Mouse (Mus musculus) WW6 (cell line): ENCODE results near the gene Cts6.
"Not testable (repeated sequence)": the region's sequence is repeated elsewhere in the genome, so short reads cannot be mapped to it uniquely, and the experiment has no call there.

Experiments used
- DNase-seq: peaks from one replicate; pipeline ENCODE4 v3.0.0-alpha.2; 2013; ENCODE audit warnings: low read depth, low spot score

Gene Cts6

DNA sequence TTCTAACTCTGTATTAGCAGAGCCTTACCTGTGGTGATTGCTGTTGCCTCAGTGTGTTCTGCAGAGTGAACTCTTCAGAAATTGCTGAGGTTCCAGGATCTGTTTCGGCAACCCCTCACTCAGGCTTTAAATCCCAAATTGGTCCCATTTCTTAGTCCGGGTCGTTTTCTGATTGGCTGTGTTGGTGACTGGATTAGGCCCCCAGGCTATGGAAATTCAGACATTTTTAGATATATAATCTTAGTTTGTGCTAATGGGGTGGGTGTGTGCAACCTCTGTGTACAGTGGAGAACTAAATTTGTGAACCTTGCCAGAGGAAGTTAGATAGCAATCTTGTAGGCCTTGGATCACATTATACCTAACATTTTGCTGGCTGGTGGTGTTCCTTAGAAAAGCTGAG, at the start of gene Cts6:
Gene Cts6 (minus strand): TSS at position 101 of the 400 bp plus-strand sequence.
- no peak for DNase-seq

DNA sequence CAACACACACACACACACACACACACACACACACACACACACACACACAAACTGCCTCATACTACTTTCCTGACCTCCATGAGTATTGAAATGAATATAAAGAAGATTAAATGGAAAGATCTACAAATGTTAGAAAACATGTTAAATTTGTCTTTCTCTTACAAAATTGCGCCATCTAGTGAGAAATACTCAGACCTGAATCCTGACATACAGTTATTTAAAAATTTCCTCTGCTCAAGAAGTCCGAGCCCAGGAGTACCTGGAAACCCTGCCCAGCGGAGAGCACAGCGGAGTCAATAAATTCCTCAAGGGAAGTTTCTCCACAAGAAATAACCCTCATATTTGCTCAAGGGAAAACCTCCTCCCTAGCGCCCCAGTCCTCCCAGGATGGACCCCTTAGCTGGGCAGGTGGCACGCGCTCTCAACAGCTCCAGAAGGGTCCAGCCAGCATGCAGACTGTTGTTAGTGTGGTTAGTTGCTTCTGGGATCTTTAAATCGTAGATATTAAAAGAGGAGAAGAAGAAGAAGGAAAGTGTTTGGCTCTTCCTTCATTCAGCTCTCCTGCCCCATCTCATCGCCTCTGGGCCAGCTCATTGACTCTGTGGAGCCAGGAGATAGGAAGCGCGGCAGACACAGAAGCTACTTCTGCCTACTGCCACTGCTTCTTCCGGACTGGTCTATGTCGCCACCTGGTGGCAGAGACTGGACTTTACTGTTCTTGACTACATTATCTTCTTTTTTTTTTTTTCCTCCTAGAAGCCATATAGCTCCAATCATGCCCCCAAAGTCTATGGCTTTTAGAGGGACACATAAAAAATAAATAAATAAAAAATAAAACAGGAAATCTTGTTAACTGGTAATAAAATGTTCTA, 38.1 kb upstream of the Cts6 start:
- DNase-seq, result peak; percentile 39

DNA sequence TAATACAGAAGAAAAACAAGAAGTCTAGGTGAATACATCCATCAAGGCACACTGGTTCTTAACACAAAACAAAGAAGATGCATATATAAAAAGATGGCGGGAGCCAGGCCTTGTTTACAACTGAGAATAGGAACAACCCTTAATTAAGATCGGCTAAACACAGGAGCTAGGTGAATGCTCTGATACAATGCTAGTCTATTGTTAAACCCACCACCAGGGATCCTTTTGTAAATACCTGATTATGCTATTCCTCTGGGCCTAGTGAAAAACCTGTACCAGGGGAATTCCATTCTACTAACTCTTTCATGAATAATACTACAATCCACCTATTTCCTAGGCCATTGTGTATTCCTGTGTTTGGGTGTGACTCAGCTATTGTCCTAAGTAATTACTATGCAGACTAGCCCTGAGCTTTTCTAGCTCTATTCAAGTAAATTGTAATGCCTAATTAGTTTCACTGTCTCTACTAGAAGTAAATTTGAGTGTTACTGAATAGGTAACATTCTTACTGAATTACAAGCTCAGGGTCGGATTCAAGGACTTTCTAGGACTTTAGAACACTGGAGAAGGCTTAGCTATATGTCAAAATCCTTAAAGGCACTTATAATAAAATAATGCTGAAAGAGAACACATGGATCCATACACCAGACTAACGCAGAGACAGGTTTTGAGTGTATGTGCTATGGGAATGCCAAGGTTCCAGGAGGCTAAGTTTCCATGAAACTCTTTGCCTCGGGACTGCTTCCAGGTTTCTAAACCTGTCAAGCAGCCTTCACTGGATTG, 17.9 kb downstream of the Cts6 start:
- DNase-seq, result not testable (repeated sequence)

DNA sequence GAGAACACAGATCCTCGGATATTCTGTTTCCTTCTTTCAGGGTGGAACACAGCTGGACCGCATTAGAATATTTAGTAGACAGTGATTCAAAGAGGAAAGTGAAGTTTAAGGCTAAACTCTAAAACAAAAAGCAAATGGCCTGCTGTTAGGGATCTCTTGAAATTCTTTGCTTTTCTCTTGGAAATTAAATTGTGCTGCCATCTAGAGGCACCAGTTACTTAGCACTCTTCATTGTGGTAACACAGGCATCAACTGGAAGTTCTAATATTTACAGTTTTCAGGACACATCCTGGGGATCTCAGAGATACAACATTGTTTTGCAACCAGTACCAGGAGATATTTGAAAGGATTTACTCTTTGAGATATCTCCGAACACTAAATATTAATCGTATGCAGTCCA, 38.6 kb downstream of the Cts6 start:
- DNase-seq, result no peak

DNA sequence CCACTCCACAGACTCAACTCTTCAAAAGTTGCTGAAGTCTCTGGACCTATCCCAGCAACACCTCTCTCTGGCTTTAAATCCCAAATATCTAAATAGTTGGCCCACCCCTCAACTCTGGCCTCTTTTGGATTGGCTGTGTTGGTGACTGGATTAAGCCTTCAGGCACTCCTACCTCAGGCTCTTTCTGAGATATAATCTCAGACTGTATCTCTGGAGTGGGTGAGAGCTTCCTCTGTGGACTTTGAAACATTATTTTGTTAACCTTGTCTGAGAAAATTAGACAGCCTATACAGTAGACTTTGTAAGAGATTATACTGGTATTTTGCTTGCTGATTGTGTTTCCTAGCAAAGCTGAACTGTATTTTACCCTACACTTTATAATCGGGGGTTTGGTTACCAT, 39.1 kb downstream of the Cts6 start, which contains the start of gene Ctsr:
Gene Ctsr (minus strand): TSS at position 101 of the 400 bp plus-strand sequence.
- DNase-seq, result no peak
